ENCODE assay signal across 8 mouse cellular contexts in the genomic region with DNA sequence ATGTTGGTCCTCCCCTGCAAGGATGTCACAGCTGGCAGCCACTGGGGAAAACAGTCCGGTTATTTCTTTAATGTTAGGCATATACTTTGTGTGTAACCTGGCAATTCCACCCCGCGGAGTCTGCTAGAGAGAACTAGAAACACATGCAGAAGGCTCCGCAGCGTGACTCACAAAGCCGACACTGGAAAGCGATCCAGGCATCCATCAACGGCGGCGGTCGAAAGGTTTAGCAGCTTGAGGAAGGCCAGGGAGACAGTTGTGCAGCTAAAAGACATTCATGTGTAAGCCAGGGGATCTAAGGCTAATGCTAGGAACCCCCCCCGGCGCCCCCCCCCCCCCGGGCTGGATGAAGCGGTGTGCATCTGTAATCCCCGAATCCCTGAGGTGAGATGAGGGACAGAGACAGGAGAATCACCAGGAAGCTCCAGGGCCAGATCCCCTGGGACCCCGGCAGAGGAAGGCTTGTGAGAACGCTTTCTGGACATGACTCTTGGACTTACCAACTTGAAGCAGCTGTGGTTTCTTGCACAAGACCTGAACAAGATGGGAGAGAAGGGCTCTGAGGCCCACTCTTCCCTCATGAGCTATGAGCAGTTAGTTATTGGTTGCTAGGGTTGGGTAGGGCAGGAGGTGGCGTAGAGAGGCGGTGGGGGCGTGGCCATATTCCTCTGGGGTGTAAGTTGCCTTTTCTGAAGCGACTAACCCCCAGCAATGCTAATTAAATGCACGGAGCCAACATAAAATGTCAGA. TPM values are rescaled to one million over a fixed set of nuclear protein-coding genes. Genes with fewer than 3 reads are reported as not detected.
DNase-seq lines count a peak whose midpoint lies in the region; ATAC-seq and TF ChIP-seq lines count a peak whose summit lies in the region.

No protein-coding gene starts in this region.

- TF ChIP-seq POLR2A in spleen, adult 2 months (IDR thresholded peaks at IDR 0.05; ENCODE audit: low read depth, low read length), result no peak

- no peaks in the 10 kb centered on the region for H3K9me3 ChIP-seq in forebrain, embryonic 16.5 days (ENCODE audit: control insufficient read depth, low read length)
- no peaks in the 10 kb centered on the region for H3K9me3 ChIP-seq in hindbrain, embryonic 14.5 days (ENCODE audit: control insufficient read depth, low read length)
- H3K9me3 ChIP-seq in midbrain, embryonic 16.5 days (replicated peaks; ENCODE audit: control insufficient read depth, low read length, poor library complexity, severe bottlenecking), result no peaks in the 10 kb centered on the region

- 0 out of 2 replicates have a peak overlapping the region, but pooled peaks have one; percentile 30 for H3K9ac ChIP-seq in forebrain, embryonic 16.5 days (replicated peaks; ENCODE audit: low read depth, low read length)
- peak overlapping the region; percentile 37 for H3K9ac ChIP-seq in hindbrain, embryonic 14.5 days
- peak overlapping the region; percentile 51; the same call in 1 of the 2 replicates for H3K9ac ChIP-seq in midbrain, embryonic 16.5 days (ENCODE audit: low read depth, low read length)

- no peaks in the 10 kb centered on the region for H3K27me3 ChIP-seq in spleen, adult 2 months (ENCODE audit: control insufficient read depth, insufficient read depth, low read length)
- H3K27me3 ChIP-seq in forebrain, embryonic 16.5 days (replicated peaks; ENCODE audit: control insufficient read depth, insufficient read depth, low read length), result no peaks in the 10 kb centered on the region
- H3K27me3 ChIP-seq in hindbrain, embryonic 14.5 days (ENCODE audit: control insufficient read depth, insufficient read depth, low read length), result no peaks in the 10 kb centered on the region
- no peaks in the 10 kb centered on the region for H3K27me3 ChIP-seq in midbrain, embryonic 16.5 days (ENCODE audit: control insufficient read depth, insufficient read depth, low read depth, low read length)

- TF ChIP-seq CTCF in spleen, adult 2 months (IDR thresholded peaks at IDR 0.05; ENCODE audit: extremely low read depth, insufficient read depth, insufficient read length, insufficient replicate concordance), result no peak

- WGBS in spleen, adult 2 months, result 71% methylated on average over 23 of the region's 23 CpGs
- WGBS in forebrain, embryonic 16.5 days, result 11% methylated on average over 23 of the region's 23 CpGs
- 18% methylated on average over 23 of the region's 23 CpGs for WGBS in hindbrain, embryonic 14.5 days
- 17% methylated on average over 23 of the region's 23 CpGs for WGBS in midbrain, embryonic 16.5 days

- H3K27ac ChIP-seq in spleen, adult 2 months (ENCODE audit: insufficient read depth, low read length), result peak overlapping the region; percentile 40
- H3K27ac ChIP-seq in forebrain, embryonic 16.5 days (ENCODE audit: low read length), result no peak overlapping the region; the same call in 1 of the 2 replicates
- peak overlapping the region; percentile 66 for H3K27ac ChIP-seq in hindbrain, embryonic 14.5 days
- peak overlapping the region; percentile 63 for H3K27ac ChIP-seq in midbrain, embryonic 16.5 days (ENCODE audit: low read length)

- H3K4me3 ChIP-seq in spleen, adult 2 months (ENCODE audit: extremely low read depth, insufficient read depth, insufficient read length), result no peak overlapping the region
- no peak overlapping the region for H3K4me3 ChIP-seq in forebrain, embryonic 16.5 days (replicated peaks; ENCODE audit: low read length)
- H3K4me3 ChIP-seq in hindbrain, embryonic 14.5 days (replicated peaks; ENCODE audit: low read length), result 0 out of 2 replicates have a peak overlapping the region, but pooled peaks have one; percentile 1
- H3K4me3 ChIP-seq in midbrain, embryonic 16.5 days (ENCODE audit: low read depth, low read length), result no peak overlapping the region

- H3K36me3 ChIP-seq in spleen, adult 2 months (ENCODE audit: control insufficient read depth, insufficient read depth, low read length), result no peaks in the 10 kb centered on the region
- H3K36me3 ChIP-seq in forebrain, embryonic 16.5 days (ENCODE audit: control insufficient read depth, insufficient read depth), result no peaks in the 10 kb centered on the region
- H3K36me3 ChIP-seq in hindbrain, embryonic 14.5 days (replicated peaks; ENCODE audit: control insufficient read depth, insufficient read depth), result no peaks in the 10 kb centered on the region
- H3K36me3 ChIP-seq in midbrain, embryonic 16.5 days (ENCODE audit: control insufficient read depth, insufficient read depth, low read length), result no peaks in the 10 kb centered on the region

- H3K4me2 ChIP-seq in forebrain, embryonic 16.5 days (ENCODE audit: low read length), result peak overlapping the region; percentile 40
- H3K4me2 ChIP-seq in hindbrain, embryonic 14.5 days (replicated peaks), result peak overlapping the region; percentile 39
- peak overlapping the region; percentile 36 for H3K4me2 ChIP-seq in midbrain, embryonic 16.5 days (ENCODE audit: low read length)

- ATAC-seq in forebrain, embryonic 16.5 days, result no peak
- no peak for ATAC-seq in hindbrain, embryonic 14.5 days (ENCODE audit: low FRiP score)
- no peak for ATAC-seq in midbrain, embryonic 16.5 days

- peaks cover 11% of the 10 kb centered on the region; the same call in 1 of the 2 replicates for H3K4me1 ChIP-seq in spleen, adult 2 months (ENCODE audit: control insufficient read depth, insufficient read depth, insufficient read length)
- H3K4me1 ChIP-seq in forebrain, embryonic 16.5 days (replicated peaks; ENCODE audit: control insufficient read depth, insufficient read depth, low read length), result peaks cover 19% of the 10 kb centered on the region
- H3K4me1 ChIP-seq in hindbrain, embryonic 14.5 days (replicated peaks; ENCODE audit: control insufficient read depth, insufficient read depth, low read length), result peaks cover 28% of the 10 kb centered on the region
- H3K4me1 ChIP-seq in midbrain, embryonic 16.5 days (ENCODE audit: control insufficient read depth, insufficient read depth, low read length), result peaks cover 20% of the 10 kb centered on the region

- peak in 1 of 2 experiments; percentile 50 for DNase-seq in spleen, adult 2 months (ENCODE audit: low read depth in 1 of 2, low spot score in 2 of 2)
- DNase-seq in spleen, postnatal 14 days (ENCODE audit: low spot score in 2 of 2), result no peak
- no peak for DNase-seq in hindbrain, embryonic 14.5 days (ENCODE audit: low spot score)
- DNase-seq in yolk sac, embryonic 10.5 days (ENCODE audit: low spot score), result no peak
- no peak for DNase-seq in kidney, postnatal 25 days
- no peak for DNase-seq in urinary bladder, adult 2 months (ENCODE audit: low spot score)

RNA-seq across cellular contexts. Expression of a gene that starts 16.2 kb away (rescaled TPM):
- polyA plus RNA-seq in spleen, adult 2 months (2012; rRNA removed), result 39.2 and 133 TPM in 2 replicates
- 4.1 and 4.6 TPM in 2 replicates for polyA plus RNA-seq in forebrain, embryonic 16.5 days (2015; fragmentation: Nextera tagmentation; extraction: Ambion mirVana)
- polyA plus RNA-seq in hindbrain, embryonic 14.5 days (2014; fragmentation: Nextera tagmentation; extraction: Ambion mirVana), result 5.4 and 5.9 TPM in 2 replicates
- polyA plus RNA-seq in midbrain, embryonic 16.5 days (2015; fragmentation: Nextera tagmentation; extraction: Ambion mirVana), result 6.0 and 6.7 TPM in 2 replicates
- polyA plus RNA-seq in urinary bladder, adult 2 months (2012; rRNA removed), result 13.8 and 21.3 TPM in 2 replicates
